Mouse (Mus musculus) limb, embryonic 14.5 days (tissue): ENCODE results near the gene Nme3. TPM values are rescaled to one million over a fixed set of nuclear protein-coding genes. Genes with fewer than 3 reads are reported as not detected.

Source experiments
- ATAC-seq: fragments of 200-750 bp; cut with Nextera tagmentation; 2 replicates; pipeline ENCODE4 v1.8.0; 2017; ENCODE audit warnings: low read depth, moderate number of reproducible peaks, moderate TSS enrichment; ENCODE audit not compliant: low FRiP score
- DNase-seq: peaks from one replicate; pipeline ENCODE4 v3.0.0-alpha.2; 2015; ENCODE audit warnings: low spot score
- H3K27ac ChIP-seq: fragments of 300-500 bp; sonication (generic); replicated peaks from 2 replicates; pipeline ENCODE4 v1.5.1; 2014; ENCODE audit warnings: low read depth, mild to moderate bottlenecking, low read length, moderate library complexity, mixed read lengths
- H3K27me3 ChIP-seq: fragments of 300-500 bp; sonication (generic); 2 replicates; pipeline ENCODE4 v1.6.1; 2014; ENCODE audit warnings: low read length, mixed read lengths; ENCODE audit not compliant: control insufficient read depth, insufficient read depth
- H3K36me3 ChIP-seq: fragments of 300-500 bp; sonication (generic); 2 replicates; pipeline ENCODE4 v1.6.1; 2014; ENCODE audit warnings: mild to moderate bottlenecking, low read length, moderate library complexity, mixed read lengths; ENCODE audit not compliant: control insufficient read depth, insufficient read depth
- H3K4me1 ChIP-seq: fragments of 300-500 bp; sonication (generic); 2 replicates; pipeline ENCODE4 v1.6.1; 2014; ENCODE audit warnings: antibody characterized with exemption, low read length, mixed read lengths; ENCODE audit not compliant: control insufficient read depth, insufficient read depth
- H3K4me2 ChIP-seq: fragments of 300-500 bp; sonication (generic); replicated peaks from 2 replicates; pipeline ENCODE4 v1.6.1; 2014; ENCODE audit warnings: low read depth, mild to moderate bottlenecking, low read length, moderate library complexity; ENCODE audit not compliant: severe bottlenecking
- H3K4me3 ChIP-seq: fragments of 300-500 bp; sonication (generic); replicated peaks from 2 replicates; pipeline ENCODE4 v1.5.1; 2014; ENCODE audit warnings: low read length
- H3K9ac ChIP-seq: fragments of 300-500 bp; sonication (generic); 2 replicates; pipeline ENCODE4 v1.6.1; 2014; ENCODE audit warnings: mild to moderate bottlenecking, low read depth, low read length, moderate library complexity; ENCODE audit not compliant: severe bottlenecking
- H3K9me3 ChIP-seq: fragments of 300-500 bp; sonication (generic); 2 replicates; pipeline ENCODE4 v1.6.1; 2016; ENCODE audit warnings: low read length; ENCODE audit not compliant: control insufficient read depth
- POLR2A ChIP-seq: fragments of 200-500 bp; IDR thresholded peaks from 2 replicates; pipeline ENCODE4 v1.8.0; 2012; ENCODE audit warnings: inconsistent platforms, mild to moderate bottlenecking, moderate library complexity, borderline replicate concordance; ENCODE audit not compliant: insufficient read depth, insufficient read length; ENCODE audit errors: extremely low read depth
- WGBS: fragments of 180-500 bp; shearing (Covaris S2); extraction: QIAGEN DNeasy Blood & Tissue Kit; methylation state at CpG from one replicate; pipeline ENCODE4 v1.1.7; 2014; 5-methylcytosine and 5-hydroxymethylcytosine counted together
- polyA plus RNA-seq, 2 experiments: library from polyadenylated mRNA; depleted of rRNA in 1 of 2; stranded (reverse) in 1 of 2; unstranded in 1 of 2; fragments of >200 nt; fragmentation: Nextera tagmentation in 1 of 2; extraction: Ambion mirVana in 1 of 2; gene quantifications; 2 replicates each; pipeline versions ENCODE4 v1.2.1 to v1.2.3; 2012 to 2014

Nme3 gene
- polyA plus RNA-seq, 2 experiments = 36.5 to 47.6 TPM

- Histone ChIP-seq H3K4me3 (peak overlapping the region; percentile 86), H3K9ac (peak overlapping the region; percentile 80), H3K4me2 (peak overlapping the region; percentile 66), H3K4me1 (peaks cover 15% of the 10 kb centered on the region), H3K27me3 (no peaks in the 10 kb centered on the region), H3K27ac (no peak overlapping the region), H3K36me3 (peaks cover 41% of the 10 kb centered on the region), H3K9me3 (no peaks in the 10 kb centered on the region)
- WGBS = 2% methylated on average over 18 of the region's 18 CpGs
- ATAC-seq (no peak; the same call in 1 of the 2 replicates), DNase-seq (no peak)
- TF ChIP-seq POLR2A = no peak
Measured at GRCm38 (mm10) chr17:24886932-24887271, 9.4 kb upstream of the Nme3 start.

- no peaks in the 10 kb centered on the region for H3K27me3 ChIP-seq
- 62% methylated on average over 18 of the region's 18 CpGs for WGBS
- H3K27ac ChIP-seq = no peak overlapping the region
- H3K9me3 ChIP-seq = no peaks in the 10 kb centered on the region
- peak overlapping the region; percentile 80 for H3K9ac ChIP-seq
- DNase-seq = no peak
- H3K36me3 ChIP-seq = peaks cover 46% of the 10 kb centered on the region
- ATAC-seq = no peak
- H3K4me2 ChIP-seq = peak overlapping the region; percentile 66
- peak overlapping the region; percentile 86 for H3K4me3 ChIP-seq
- TF ChIP-seq POLR2A = no peak
- H3K4me1 ChIP-seq = peaks cover 15% of the 10 kb centered on the region
Measured at GRCm38 (mm10) chr17:24887291-24888080, 8.8 kb upstream of the Nme3 start.

- H3K27ac ChIP-seq = no peak overlapping the region
- H3K36me3 ChIP-seq = peaks cover 47% of the 10 kb centered on the region
- no peaks in the 10 kb centered on the region for H3K9me3 ChIP-seq
- no peak overlapping the region for H3K9ac ChIP-seq
- 83% methylated on average over 3 of the region's 3 CpGs for WGBS
- no peak overlapping the region for H3K4me3 ChIP-seq
- no peak for DNase-seq
- no peak for TF ChIP-seq POLR2A
- H3K4me2 ChIP-seq = no peak overlapping the region
- no peaks in the 10 kb centered on the region for H3K27me3 ChIP-seq
- no peak for ATAC-seq
- H3K4me1 ChIP-seq = peaks cover 18% of the 10 kb centered on the region
Measured at GRCm38 (mm10) chr17:24888862-24889261, 7.4 kb upstream of the Nme3 start.

- DNase-seq (no peak), ATAC-seq (no peak)
- Histone ChIP-seq H3K36me3 (peaks cover 47% of the 10 kb centered on the region), H3K27me3 (no peaks in the 10 kb centered on the region), H3K4me1 (peaks cover 21% of the 10 kb centered on the region), H3K27ac (no peak overlapping the region), H3K4me2 (no peak overlapping the region), H3K4me3 (no peak overlapping the region), H3K9me3 (no peaks in the 10 kb centered on the region), H3K9ac (no peak overlapping the region)
- 90% methylated on average over 19 of the region's 19 CpGs for WGBS
- TF ChIP-seq POLR2A = no peak
Measured at GRCm38 (mm10) chr17:24890151-24891092, 5.9 kb upstream of the Nme3 start.

GRCm38 (mm10) chr17:24891321-24891720, 5.0 kb upstream of the Nme3 start:
- H3K9ac ChIP-seq = no peak overlapping the region
- H3K4me1 ChIP-seq = peaks cover 23% of the 10 kb centered on the region
- H3K36me3 ChIP-seq = peaks cover 47% of the 10 kb centered on the region
- no peak for TF ChIP-seq POLR2A
- DNase-seq = no peak
- no peaks in the 10 kb centered on the region for H3K9me3 ChIP-seq
- no peak for ATAC-seq
- no peak overlapping the region for H3K4me3 ChIP-seq
- no peak overlapping the region for H3K4me2 ChIP-seq
- WGBS = 77% methylated on average over 13 of the region's 13 CpGs
- H3K27me3 ChIP-seq = no peaks in the 10 kb centered on the region
- H3K27ac ChIP-seq = no peak overlapping the region
